Mouse (Mus musculus) olfactory bulb, adult 2 months (tissue): Measurements from ENCODE around the gene Ank3. TPM values are rescaled to one million over a fixed set of nuclear protein-coding genes. Genes with fewer than 3 reads are reported as not detected.

Source experiments
- H3K27ac ChIP-seq: fragments of 200-500 bp; 2 replicates; pipeline ENCODE4 v1.5.1; 2012; ENCODE audit warnings: low read depth, low read length; ENCODE audit not compliant: insufficient read depth
- H3K4me1 ChIP-seq: fragments of 200-500 bp; 2 replicates; pipeline ENCODE4 v1.6.1; 2012; ENCODE audit warnings: low read length; ENCODE audit not compliant: control insufficient read depth, insufficient read depth
- H3K4me3 ChIP-seq: fragments of 200-500 bp; 2 replicates; pipeline ENCODE4 v1.5.1; 2012; ENCODE audit warnings: mild to moderate bottlenecking, low read depth, low read length, moderate library complexity; ENCODE audit not compliant: insufficient read depth
- CTCF ChIP-seq: fragments of 200-500 bp; IDR thresholded peaks from 2 replicates; pipeline ENCODE4 v1.5.1; 2012; ENCODE audit warnings: low read depth, mild to moderate bottlenecking, low read length, moderate library complexity; ENCODE audit not compliant: insufficient read depth
- POLR2A ChIP-seq: fragments of 200-500 bp; IDR thresholded peaks from 2 replicates; pipeline ENCODE4 v1.6.1; 2012; ENCODE audit warnings: mild to moderate bottlenecking, low read depth, low read length, moderate library complexity; ENCODE audit not compliant: insufficient read depth
- WGBS: fragments of 180-500 bp; shearing (Covaris S2); methylation state at CpG from one replicate; pipeline ENCODE4 v1.1.7; 2018; 5-methylcytosine and 5-hydroxymethylcytosine counted together
- polyA plus RNA-seq: library from polyadenylated mRNA; stranded (reverse); fragments of >200 nt; gene quantifications from 2 replicates; pipeline ENCODE4 v1.2.4, GENCODE M21; 2012; ENCODE audit warnings: low replicate concordance; ENCODE audit not compliant: missing spikeins, insufficient read depth, insufficient read length

Ank3 gene
- polyA plus RNA-seq, 1 experiment = 212 TPM

DNA sequence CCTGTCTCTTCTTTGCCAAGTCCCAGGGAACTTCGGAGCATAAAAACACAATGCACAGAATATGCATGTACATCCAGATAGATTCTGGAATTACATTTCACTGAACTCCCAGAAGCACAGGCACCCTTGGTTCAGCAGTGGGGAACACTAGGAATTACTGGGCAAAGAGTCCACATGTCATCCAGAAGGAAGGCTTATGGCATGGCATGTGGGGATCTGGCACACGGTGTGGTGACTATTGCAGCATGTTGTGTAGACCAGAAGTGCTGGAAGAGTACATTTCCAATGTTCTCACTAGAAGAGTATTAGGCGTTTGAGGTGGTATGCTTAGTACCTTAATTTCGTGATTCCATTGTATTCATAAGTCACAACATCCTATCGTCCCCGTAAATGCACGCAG, 422.7 kb downstream of the Ank3 start:
- TF ChIP-seq CTCF (no peak), POLR2A (no peak)
- H3K27ac ChIP-seq = no peak overlapping the region
- H3K4me3 ChIP-seq = no peak overlapping the region
- 92% methylated on average over 7 of the region's 7 CpGs for WGBS
- H3K4me1 ChIP-seq = no peaks in the 10 kb centered on the region

DNA sequence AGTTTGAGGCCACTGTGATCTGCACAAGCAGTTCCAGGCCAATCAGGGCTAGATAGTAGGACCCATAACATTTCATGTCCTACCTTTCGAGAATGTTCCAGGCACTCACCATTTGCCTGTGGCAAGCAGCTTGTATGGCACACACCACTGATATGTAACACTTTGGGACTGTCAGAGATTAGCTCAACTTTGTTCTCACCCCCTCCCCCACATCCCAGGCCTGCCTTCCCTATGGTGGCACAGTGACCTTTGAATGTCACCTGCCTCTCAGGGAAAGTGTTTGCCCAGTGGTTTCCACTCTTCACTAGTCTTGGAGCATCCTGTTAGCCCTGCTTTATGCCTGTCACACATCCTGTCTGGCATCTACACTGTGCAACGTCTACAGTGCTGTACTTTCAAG, 430.2 kb downstream of the Ank3 start:
- Histone ChIP-seq H3K4me1 (peaks cover 2% of the 10 kb centered on the region; the same call in 1 of the 2 replicates), H3K4me3 (no peak overlapping the region), H3K27ac (no peak overlapping the region)
- WGBS = 72% methylated on average over 2 of the region's 2 CpGs
- TF ChIP-seq CTCF (no peak), POLR2A (no peak)

DNA sequence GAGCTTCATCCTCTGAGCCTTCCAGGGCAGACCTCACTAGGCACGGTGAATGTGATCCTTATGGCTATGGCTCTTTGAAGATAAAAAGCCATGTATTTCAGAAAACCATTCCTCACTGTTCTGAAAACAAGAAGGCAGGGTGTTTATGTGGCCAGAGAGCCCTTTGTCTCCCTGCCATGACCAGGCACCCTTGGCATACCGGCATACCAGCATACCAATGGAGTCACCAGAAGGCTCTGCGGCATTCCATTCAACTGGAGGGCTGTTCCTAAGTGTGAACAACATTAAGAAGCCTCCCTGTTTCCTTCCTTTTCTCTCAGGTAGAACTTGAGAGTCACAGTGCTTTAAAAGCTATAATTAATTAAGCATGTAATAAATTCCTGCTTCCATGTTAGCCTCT, 430.7 kb downstream of the Ank3 start:
- TF ChIP-seq CTCF = no peak
- no peak overlapping the region for H3K27ac ChIP-seq
- peaks cover 2% of the 10 kb centered on the region; the same call in 1 of the 2 replicates for H3K4me1 ChIP-seq
- 81% methylated on average over 3 of the region's 3 CpGs for WGBS
- H3K4me3 ChIP-seq = no peak overlapping the region

DNA sequence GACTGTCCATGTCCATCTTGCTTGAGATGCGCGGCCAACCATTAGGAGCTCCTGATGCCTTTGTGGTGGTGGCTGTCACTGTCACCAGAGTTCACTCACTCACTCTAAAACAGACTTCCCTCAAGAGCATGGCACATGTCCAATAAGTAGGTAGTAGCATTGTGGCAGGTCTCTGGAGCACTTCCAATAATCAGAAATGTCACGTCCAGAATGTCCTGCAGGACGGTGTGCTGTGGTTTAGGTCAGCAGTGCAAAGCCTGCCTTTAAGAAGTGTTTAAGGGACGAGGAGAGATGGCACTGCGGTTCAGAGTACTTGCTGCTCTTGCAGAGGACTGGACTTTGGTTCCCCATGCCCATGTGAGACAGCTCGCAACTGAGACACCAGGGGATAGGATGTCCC, 433.0 kb downstream of the Ank3 start:
- Histone ChIP-seq H3K4me1 (peaks cover 2% of the 10 kb centered on the region; the same call in 1 of the 2 replicates), H3K4me3 (no peak overlapping the region), H3K27ac (no peak overlapping the region)
- TF ChIP-seq POLR2A (no peak), CTCF (no peak)
- 85% methylated on average over 7 of the region's 7 CpGs for WGBS

DNA sequence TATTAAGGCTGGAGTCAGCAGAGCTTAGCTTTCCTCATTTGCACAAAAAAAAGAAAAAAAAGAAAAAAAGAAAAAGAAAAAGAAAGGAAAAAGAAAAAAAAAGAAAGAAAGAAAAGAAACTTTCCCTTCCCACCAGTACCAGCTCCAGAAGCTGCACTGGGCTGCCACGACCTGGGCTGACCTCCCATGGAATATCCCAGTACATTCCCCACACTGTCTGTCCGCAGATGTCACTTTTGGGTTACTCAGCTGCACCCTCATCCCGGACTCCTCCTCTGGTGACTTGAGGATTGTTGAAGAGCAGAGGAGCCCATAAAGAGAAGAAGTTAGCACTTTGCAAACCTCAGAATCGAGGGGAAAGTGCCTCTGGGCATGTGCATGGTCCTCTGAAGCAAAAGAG, 433.7 kb downstream of the Ank3 start:
- Histone ChIP-seq H3K27ac (no peak overlapping the region), H3K4me3 (no peak overlapping the region), H3K4me1 (peaks cover 2% of the 10 kb centered on the region; the same call in 1 of the 2 replicates)
- 67% methylated on average over 4 of the region's 4 CpGs for WGBS
- no peak for TF ChIP-seq CTCF
- TF ChIP-seq POLR2A = no peak

DNA sequence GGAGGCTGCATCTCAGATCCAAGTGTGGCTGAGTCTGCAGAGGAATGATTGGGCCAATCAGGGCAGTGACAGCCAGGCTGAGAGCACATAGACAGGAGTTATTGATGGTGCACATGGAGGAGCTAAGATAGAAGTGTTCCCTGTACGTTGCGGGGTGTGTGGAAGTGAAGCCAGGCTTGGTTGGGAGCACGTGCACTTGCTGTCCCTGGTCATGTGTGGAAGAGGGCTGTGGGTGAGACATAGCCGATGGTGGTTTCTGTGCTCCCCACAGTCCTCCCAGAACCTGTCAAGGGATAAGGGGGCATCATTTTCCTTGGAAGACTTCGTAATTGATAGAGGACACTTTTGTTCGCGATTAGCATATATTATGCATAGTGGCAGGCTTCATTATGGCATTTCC, 434.2 kb downstream of the Ank3 start:
- Histone ChIP-seq H3K27ac (no peak overlapping the region), H3K4me1 (peaks cover 2% of the 10 kb centered on the region; the same call in 1 of the 2 replicates), H3K4me3 (no peak overlapping the region)
- TF ChIP-seq POLR2A (no peak), CTCF (no peak)
- 89% methylated on average over 7 of the region's 7 CpGs for WGBS

DNA sequence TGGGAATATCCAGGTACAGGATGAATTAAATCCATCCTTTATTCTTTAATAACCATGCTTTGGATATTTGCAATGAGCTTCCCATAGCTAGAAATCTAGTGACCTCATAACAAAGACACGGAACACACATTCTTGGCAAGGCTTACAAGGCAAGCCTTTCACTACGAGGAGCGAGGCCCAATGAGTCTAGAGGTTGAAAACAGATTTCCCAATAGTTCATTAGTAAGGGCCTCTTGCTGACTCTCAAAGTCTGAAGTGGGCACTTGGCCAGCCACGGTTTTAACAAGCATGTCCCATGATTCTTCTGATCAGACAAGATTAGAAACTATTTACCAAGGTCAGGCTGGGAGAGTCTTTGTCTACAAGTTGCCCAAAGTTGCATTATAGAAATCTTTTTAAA, 436.1 kb downstream of the Ank3 start:
- TF ChIP-seq POLR2A (no peak), CTCF (no peak)
- no peak overlapping the region for H3K27ac ChIP-seq

DNA sequence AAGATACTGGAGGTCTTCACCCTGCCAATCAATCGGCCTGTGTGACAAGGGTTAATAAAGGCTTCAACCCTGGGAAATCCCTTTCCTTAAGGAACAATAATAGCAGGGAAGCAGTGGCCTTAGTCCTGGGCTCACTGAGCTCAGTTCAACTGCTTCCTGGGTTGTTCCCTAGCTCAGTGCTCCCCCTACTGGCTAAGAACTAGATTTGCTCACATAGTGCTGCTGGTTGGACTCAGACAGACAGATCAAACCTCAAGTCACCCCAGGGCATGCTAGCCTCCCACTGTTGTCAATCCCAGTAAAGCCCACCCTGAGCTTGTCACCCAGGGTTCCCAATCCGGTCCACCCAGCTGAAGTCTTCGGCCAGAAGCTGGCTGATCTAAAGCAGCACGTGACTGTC, 447.2 kb downstream of the Ank3 start:
- no peak overlapping the region for H3K27ac ChIP-seq
- H3K4me3 ChIP-seq = no peak overlapping the region
- 39% methylated on average over 4 of the region's 4 CpGs for WGBS
- no peak for TF ChIP-seq CTCF
- TF ChIP-seq POLR2A = no peak
- peaks cover 4% of the 10 kb centered on the region; the same call in 1 of the 2 replicates for H3K4me1 ChIP-seq

More for the DNA sequence above, 436.1 kb downstream of the Ank3 start:
- H3K4me1 ChIP-seq = peaks cover 5% of the 10 kb centered on the region
- WGBS = 40% methylated on average over 4 of the region's 4 CpGs
- no peak overlapping the region for H3K4me3 ChIP-seq

DNA sequence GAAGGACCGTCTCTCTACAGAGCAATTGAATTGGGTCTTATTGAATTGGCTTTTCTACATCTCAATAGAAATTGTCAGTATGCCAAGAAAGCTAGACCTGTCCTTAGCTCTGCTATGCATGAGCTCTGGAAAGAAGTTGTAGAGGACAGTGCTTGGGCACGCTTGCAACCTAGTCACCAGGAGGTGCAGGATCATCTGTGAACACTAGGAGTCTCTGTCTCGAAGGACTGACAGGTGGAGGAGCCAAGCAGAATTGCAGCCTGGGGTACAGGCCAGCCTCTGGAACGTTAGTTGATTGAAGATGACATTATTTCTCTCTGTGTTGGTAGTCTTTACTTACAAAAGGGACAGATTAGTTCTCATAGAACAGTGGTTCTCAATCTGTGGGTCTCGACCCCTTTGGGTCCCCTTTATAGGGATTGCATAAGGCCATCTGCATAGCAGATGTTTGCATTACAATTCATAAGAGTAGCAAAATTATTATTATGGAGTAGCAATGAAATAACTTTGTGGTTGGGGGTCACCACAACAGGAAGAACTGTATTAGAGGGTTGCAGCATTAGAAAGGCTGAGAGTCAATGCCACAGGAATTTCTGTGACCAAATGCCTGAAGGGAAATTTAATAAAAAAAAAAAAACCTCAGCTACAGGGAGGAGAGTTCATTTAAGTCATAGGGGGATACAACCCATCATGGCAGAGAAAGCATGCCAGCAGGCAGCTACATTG, 454.0 kb downstream of the Ank3 start:
- Histone ChIP-seq H3K4me3 (no peak overlapping the region), H3K27ac (no peak overlapping the region), H3K4me1 (peaks cover 3% of the 10 kb centered on the region)
- TF ChIP-seq POLR2A (no peak), CTCF (no peak)
- WGBS = 65% methylated on average over 5 of the region's 5 CpGs

DNA sequence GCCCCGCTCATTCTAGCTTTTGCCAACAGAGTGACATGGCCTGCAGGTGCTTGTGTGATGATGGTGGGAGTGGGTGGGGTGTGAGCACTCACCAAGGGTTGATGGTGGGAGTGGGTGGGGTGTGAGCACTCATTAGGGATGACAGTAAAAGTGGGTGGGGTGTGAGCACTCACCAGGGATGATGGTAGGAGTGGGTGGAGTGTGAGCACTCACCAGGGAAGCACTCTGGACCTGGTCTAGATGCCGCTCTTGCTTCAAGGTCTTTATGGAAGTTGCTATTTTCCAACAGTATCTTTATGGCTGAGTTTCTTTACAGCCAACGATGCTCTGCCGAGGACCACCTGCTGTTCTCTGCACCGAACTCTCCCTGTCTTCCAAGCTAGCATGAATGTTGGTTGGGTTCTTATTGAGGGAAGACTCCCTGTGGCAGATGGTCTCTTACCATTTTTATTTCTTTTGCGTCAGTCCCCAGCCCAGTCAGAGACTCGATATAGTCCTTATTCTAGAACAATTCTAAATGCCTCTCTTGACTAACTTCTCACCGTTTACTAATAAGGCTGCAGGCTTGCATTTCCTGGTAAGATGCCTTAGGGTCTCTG, 456.1 kb downstream of the Ank3 start:
- Histone ChIP-seq H3K4me1 (peaks cover 3% of the 10 kb centered on the region), H3K4me3 (no peak overlapping the region), H3K27ac (no peak overlapping the region)
- 62% methylated on average over 8 of the region's 8 CpGs for WGBS
- TF ChIP-seq POLR2A (no peak), CTCF (no peak)
